Mouse (Mus musculus) kidney, postnatal 4 days (tissue): ENCODE data around the gene Nudt4.

Source experiments
- DNase-seq, 2 experiments: peaks; one replicate each; pipeline ENCODE4 v3.0.0; 2021; ENCODE audit warnings: mixed read lengths in 2 of 2

Nudt4 gene

GRCm38 (mm10) chr10:95535399-95536221 is 28.3 kb downstream of the Nudt4 start:
- DNase-seq, result no peak

DNA sequence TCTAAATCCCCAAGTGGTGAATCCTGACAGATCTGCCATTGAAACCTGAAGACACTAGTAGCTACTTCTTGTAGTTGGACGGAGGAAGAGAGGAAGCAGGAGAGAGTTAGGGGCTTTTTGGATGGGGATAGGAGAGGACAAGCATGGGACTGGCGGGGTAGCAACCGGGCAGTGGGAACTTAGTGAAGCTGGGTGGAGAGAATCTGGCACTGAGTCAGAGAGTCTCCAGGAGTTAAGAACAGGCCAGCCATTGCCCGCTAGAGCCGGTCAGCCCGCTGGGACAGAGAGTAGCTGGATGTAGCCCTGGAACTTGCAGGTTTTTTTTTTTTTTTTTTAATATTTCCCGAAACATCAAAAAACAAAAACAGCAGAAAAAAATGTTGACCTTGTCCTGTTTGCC is 30.6 kb downstream of the Nudt4 start:
- no peak for DNase-seq

GRCm38 (mm10) chr10:95532916-95533315 is 31.0 kb downstream of the Nudt4 start:
- no peak for DNase-seq

- no peak for DNase-seq
Measured at GRCm38 (mm10) chr10:95530551-95531121, 33.3 kb downstream of the Nudt4 start.

GRCm38 (mm10) chr10:95526495-95527122 is 37.3 kb downstream of the Nudt4 start:
- DNase-seq, result no peak

DNA sequence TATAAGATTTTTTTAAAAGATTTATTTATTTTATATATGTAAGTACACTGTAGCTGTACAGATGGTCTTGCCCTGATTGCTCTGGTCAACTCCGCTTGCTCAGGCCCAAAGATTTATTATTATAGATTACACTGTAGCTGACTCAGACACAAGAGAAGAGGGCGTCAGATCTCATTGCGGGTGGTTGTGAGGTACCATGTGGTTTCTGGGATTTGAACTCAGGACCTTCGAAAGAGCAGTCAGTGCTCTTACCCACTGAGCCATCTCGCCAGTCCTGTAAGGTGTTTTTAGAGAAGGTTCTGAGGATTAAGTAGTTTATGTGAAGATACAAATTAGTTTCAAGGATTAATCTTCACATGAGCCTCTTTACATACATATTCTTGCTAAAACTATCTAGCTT is 38.1 kb downstream of the Nudt4 start:
- DNase-seq, result no peak

GRCm38 (mm10) chr10:95525037-95525675 is 38.8 kb downstream of the Nudt4 start:
- DNase-seq, result no peak

DNA sequence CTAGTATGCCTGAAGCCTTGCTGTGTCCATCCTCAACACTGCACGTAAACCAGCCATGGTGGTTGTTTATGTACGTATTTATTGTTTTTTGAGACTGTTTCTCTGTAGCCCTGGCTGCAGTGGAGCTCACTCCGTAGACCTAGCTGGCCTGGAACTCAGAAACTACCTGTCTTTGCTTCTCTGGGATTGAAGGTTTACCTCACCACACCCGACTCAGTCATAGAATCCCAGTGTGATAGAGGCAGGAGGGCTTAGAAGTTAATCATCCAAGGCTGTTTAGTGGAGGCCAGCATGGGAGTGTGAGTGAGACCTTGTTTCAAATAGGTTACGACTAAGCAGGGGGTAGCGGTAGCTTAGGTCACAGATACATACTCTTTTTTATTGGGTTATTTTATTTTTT is 46.3 kb downstream of the Nudt4 start:
- no peak for DNase-seq

DNA sequence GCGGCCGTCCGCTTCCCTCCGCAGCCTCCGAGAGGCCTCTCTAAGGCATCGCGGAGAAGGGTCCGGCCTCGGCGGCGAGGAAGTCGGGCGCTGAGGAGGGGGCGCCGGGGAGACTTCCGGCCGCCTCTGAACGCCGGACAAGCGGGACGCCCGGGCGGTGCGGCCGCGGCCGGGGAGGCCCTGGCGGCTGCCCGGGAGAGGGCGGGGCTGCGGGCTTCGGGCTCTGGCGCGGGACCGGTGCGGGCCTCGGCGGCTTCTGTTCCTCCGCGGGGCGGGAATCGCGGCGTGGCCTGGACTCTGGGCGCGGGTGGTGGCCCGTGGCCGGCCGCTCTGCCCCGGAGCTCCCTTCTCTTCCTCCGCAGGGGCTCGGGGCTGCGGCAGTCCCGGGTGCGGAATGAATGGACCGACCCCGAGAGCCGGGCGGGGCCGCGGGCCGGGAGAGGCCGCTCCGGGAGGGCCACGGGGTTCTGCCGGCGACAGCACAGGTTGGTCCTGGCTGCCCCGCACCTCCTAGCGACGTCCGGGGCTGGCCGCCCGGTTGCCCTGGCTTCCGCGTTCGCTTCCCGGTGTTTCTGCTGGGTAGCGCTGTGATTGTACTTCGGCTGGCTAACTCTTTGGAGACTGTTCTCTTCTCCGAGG is 48.5 kb downstream of the Nudt4 start:
- DNase-seq, result peak; percentile 56 to 71

GRCm38 (mm10) chr10:95514656-95515292 is 49.2 kb downstream of the Nudt4 start, which contains the start of gene Ube2n:
Gene Ube2n (plus strand): TSS chr10:95515145.
- peak; percentile 97 to 99 for DNase-seq

- no peak for DNase-seq
Measured at GRCm38 (mm10) chr10:95513768-95514556, 50.0 kb downstream of the Nudt4 start.

DNA sequence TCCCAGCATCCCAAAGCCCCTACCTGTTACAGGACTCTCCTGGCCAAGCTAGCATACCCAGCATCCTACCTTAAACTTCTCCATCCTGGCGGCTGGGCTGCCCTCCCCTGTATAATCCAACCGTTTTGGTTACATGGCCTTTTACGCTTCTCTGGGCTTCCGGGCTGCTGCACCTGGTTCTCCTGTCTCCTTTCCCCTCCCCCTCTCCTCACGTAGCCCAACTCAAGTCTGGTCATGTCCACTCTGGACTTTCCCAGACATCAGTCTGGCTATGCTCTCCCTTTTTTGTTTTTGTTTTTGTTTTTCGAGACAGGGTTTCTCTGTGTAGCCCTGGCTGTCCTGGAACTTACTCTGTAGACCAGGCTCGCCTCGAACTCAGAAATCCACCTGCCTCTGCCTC is 51.3 kb downstream of the Nudt4 start:
- no peak for DNase-seq

GRCm38 (mm10) chr10:95509263-95509662 is 54.7 kb downstream of the Nudt4 start:
- DNase-seq, result no peak

DNA sequence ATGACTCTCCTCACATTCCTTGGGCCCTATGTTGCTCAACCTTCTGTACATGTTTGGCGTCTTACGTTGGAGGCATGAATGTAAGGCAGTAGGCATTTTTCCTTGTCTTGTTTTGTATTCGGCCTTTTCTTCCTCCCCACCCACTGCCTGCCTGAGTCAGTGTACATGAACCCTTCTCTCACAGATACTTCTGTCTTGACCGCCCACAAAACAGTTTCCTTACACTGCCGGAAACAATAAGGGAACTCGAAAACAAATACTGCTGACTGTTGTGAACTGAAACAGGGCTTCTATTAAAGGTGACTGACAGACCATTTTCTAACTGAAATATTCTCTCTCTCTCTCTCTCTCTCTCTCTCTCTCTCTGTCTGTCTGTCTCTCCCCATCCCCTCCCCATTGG is 55.2 kb downstream of the Nudt4 start:
- no peak for DNase-seq

GRCm38 (mm10) chr10:95508126-95508525 is 55.8 kb downstream of the Nudt4 start:
- no peak for DNase-seq

DNA sequence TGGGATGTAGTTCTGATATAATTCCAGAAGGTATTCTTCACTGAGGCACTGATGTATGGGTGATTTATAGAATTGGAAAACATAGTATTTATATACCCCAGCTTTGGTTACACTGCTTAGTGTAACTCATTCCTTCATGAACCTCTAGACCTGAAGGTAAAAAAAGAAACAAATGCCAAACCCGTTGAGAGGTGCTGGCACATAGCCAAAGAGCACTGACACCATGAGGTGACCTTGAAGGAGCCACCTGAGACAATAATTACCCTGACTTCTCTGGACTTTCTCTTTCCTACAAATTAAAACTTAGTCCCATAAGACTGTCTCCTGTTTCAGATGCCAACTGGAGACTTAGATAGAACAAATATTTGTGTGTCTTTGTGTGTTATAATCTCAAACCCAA is 59.6 kb downstream of the Nudt4 start:
- DNase-seq, result peak in 1 of 2 experiments; percentile 16

DNA sequence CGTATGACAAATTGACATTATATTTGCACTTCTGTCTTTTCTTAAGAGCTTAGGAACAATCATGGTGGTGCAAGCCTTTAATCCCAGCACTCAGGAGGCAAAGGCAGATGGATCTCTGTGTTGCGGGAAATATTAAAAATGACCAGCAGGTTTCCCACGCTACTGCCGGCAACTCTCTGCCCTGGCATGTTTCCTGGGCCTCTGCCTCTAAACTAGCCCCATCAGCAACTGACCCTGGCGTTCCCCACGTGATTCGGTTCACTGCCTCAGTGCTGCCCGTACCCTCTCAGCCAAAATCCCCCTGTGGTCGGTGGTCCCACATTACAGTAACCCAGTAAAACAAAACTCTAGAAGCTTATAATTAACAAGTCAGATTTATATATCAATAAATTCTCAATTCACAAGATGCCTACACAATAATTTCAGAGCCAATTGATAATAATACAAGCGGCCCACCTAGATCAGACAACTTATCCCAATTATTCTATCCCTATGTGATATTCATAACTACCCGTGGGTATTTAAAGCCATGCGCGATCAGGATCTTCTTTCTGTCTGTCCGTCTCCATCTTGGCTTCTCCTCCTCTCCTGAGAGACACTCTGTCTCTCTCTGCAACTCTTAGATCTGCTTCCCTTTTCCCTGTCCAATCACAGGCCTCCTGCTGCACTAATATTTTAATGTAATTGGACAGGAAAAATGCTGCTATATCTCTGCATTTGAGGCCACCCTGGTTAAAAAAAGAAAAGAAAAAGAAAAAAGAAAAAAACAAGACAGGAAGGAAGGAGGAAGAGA is 60.3 kb downstream of the Nudt4 start:
- DNase-seq, result no peak

- peak; percentile 93 to 94 for DNase-seq
Measured at GRCm38 (mm10) chr10:95501463-95502081, 62.4 kb downstream of the Nudt4 start, which contains the start of gene Mrpl42. Gene Mrpl42 (minus strand): TSS chr10:95501940.

DNA sequence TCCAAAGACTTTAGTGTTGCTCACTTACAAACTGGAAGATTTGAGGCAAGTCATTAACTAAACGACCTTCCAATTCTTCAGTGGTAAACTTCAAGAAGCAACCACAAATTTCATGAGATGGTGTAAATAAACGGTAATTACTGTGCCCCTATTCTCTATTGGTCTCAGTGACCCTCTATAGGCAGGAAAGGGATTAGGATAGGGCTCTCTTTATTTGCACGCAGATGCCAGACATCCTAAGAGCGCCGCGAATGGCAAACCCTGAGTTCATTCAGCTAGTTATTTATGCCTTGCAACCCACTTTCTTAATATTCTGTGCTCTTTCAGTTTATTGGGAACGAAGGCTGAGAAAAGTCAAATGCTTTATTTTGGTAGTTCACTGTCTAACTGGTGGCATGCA is 62.9 kb downstream of the Nudt4 start:
- peak in 1 of 2 experiments; percentile 9 for DNase-seq
